ENCODE assay signal across 9 mouse cellular contexts in genomic region chr7:99107566-99107965, GRCm38 (mm10). TPM values are rescaled to one million over a fixed set of nuclear protein-coding genes. Genes with fewer than 3 reads are reported as not detected.
DNase-seq lines count a peak whose midpoint lies in the region; ATAC-seq and TF ChIP-seq lines count a peak whose summit lies in the region.
"Had no signal": no experiment of that assay in that cellular context is flagged by ENCODE, and none has a peak within 500 bp of the region (broad histone marks: within the 10 kb centered on the region; RNA-seq: fewer than 3 reads in every experiment).

No protein-coding gene starts in this region.

- H3K4me2 ChIP-seq in kidney, postnatal 0 days (ENCODE audit: low read length) = no peak overlapping the region
- H3K4me2 ChIP-seq: limb, embryonic 12.5 days had no signal

- no peaks in the 10 kb centered on the region for H3K9me3 ChIP-seq in kidney, postnatal 0 days (replicated peaks; ENCODE audit: low read length)
- H3K9me3 ChIP-seq: limb, embryonic 12.5 days had no signal

- no peak overlapping the region for H3K27ac ChIP-seq in kidney, postnatal 0 days
- H3K27ac ChIP-seq: limb, embryonic 12.5 days had no signal

- H3K27me3 ChIP-seq in kidney, postnatal 0 days (ENCODE audit: insufficient read depth, low read length) = no peaks in the 10 kb centered on the region
- H3K27me3 ChIP-seq: limb, embryonic 12.5 days had no signal

- no peak for ATAC-seq in kidney, postnatal 0 days (replicated peaks; ENCODE audit: low FRiP score, low read depth)
- peak; percentile 60 for ATAC-seq in inflammation-experienced regulatory T-cells, adult 6 months

- no peak overlapping the region for H3K4me3 ChIP-seq in kidney, postnatal 0 days (replicated peaks; ENCODE audit: low read depth, low read length)
- H3K4me3 ChIP-seq: limb, embryonic 12.5 days had no signal

- peak; percentile 95 for DNase-seq in kidney, postnatal 0 days (ENCODE audit: low spot score)
- DNase-seq in kidney, postnatal 4 days = no peak
- DNase-seq in CD4-positive, CD25-positive, alpha-beta regulatory T cell, adult 2 months (ENCODE audit: low read depth, low spot score) = peak; percentile 63
- DNase-seq in MEL-GATA-1-ER (ENCODE audit: extremely low read depth, low read depth) = peak; percentile 17
- no peak for DNase-seq in gastrocnemius, postnatal 14 days
- DNase-seq in yolk sac, embryonic 10.5 days (ENCODE audit: low spot score) = no peak
- DNase-seq in kidney, adult 18-20 months = no peak

- peak; percentile 85 for TF ChIP-seq CTCF in kidney, postnatal 0 days (IDR thresholded peaks at IDR 0.05; ENCODE audit: low read depth)

- H3K9ac ChIP-seq in kidney, postnatal 0 days (ENCODE audit: low read depth, low read length) = no peak overlapping the region
- H3K9ac ChIP-seq: limb, embryonic 12.5 days had no signal

- H3K36me3 ChIP-seq in kidney, postnatal 0 days (ENCODE audit: insufficient read depth, low read length) = no peaks in the 10 kb centered on the region
- H3K36me3 ChIP-seq: limb, embryonic 12.5 days had no signal

- peaks cover 11% of the 10 kb centered on the region for H3K4me1 ChIP-seq in kidney, postnatal 0 days (replicated peaks; ENCODE audit: insufficient read depth, low read length)

- intact Hi-C loops in gastrocnemius, postnatal 14 days (cut with DNase I; ENCODE audit: low total_unique reads) = loop anchor here (5.0 kb wide), 1 partner anchor 45 kb away; no protein-coding TSS in a partner anchor

- 45% methylated on average over 3 of the region's 3 CpGs for WGBS in kidney, postnatal 0 days

RNA-seq across cellular contexts. Expression of gene Uvrag, which starts 33.4 kb away (rescaled TPM):
- 19.0 and 21.6 TPM in 2 replicates for polyA plus RNA-seq in kidney, postnatal 0 days (2015; fragmentation: Nextera tagmentation; extraction: Ambion mirVana)
- 1 to 10 TPM; 5.7 to 9.7 (median 7.0) TPM for polyA plus RNA-seq in inflammation-experienced regulatory T-cells, adult 6 months (2017; shearing (Covaris generic))
- total RNA-seq in gastrocnemius, postnatal 14 days (2021) = 10 to 100 TPM; 12.9 to 14.6 TPM

Comparison
In these comparisons a context has a peak if more than half of its experiments do, and no peak if none do; other contexts are left out.
1. DNase-seq: peak in kidney, postnatal 0 days (single experiment), CD4-positive, CD25-positive, alpha-beta regulatory T cell, adult 2 months (single experiment) and MEL-GATA-1-ER (single experiment); none in kidney, postnatal 4 days (0 of 2), gastrocnemius, postnatal 14 days (single experiment), yolk sac, embryonic 10.5 days (single experiment) and kidney, adult 18-20 months (single experiment).